Mouse (Mus musculus) limb, embryonic 13.5 days (tissue): ENCODE results near the gene Ahsg. TPM values are rescaled to one million over a fixed set of nuclear protein-coding genes. Genes with fewer than 3 reads are reported as not detected.
"Not testable (repeated sequence)": the region's sequence is repeated elsewhere in the genome, so short reads cannot be mapped to it uniquely, and the experiment has no call there.

Source experiments
- ATAC-seq: fragments of 200-750 bp; cut with Nextera tagmentation; 2 replicates; pipeline ENCODE4 v1.8.0; 2017; ENCODE audit warnings: low read depth, moderate number of reproducible peaks, moderate TSS enrichment; ENCODE audit not compliant: low FRiP score
- H3K27ac ChIP-seq: fragments of 300-500 bp; sonication (generic); 2 replicates; pipeline ENCODE4 v1.5.1; 2015; ENCODE audit warnings: inconsistent platforms, mild to moderate bottlenecking, moderate library complexity
- H3K27me3 ChIP-seq: fragments of 300-500 bp; sonication (generic); 2 replicates; pipeline ENCODE4 v1.6.1; 2015; ENCODE audit warnings: mild to moderate bottlenecking, inconsistent platforms
- H3K36me3 ChIP-seq: fragments of 300-500 bp; sonication (generic); 2 replicates; pipeline ENCODE4 v1.6.1; 2015; ENCODE audit warnings: inconsistent platforms, mild to moderate bottlenecking, moderate library complexity
- H3K4me1 ChIP-seq: fragments of 300-500 bp; sonication (generic); 2 replicates; pipeline ENCODE4 v1.6.1; 2015; ENCODE audit warnings: inconsistent platforms
- H3K4me2 ChIP-seq: fragments of 300-500 bp; sonication (generic); replicated peaks from 2 replicates; pipeline ENCODE4 v1.6.1; 2015; ENCODE audit warnings: inconsistent platforms, mild to moderate bottlenecking, moderate library complexity
- H3K4me3 ChIP-seq: fragments of 300-500 bp; sonication (generic); 2 replicates; pipeline ENCODE4 v1.5.1; 2015; ENCODE audit warnings: moderate library complexity, mild to moderate bottlenecking, inconsistent platforms
- H3K9ac ChIP-seq: fragments of 300-500 bp; sonication (generic); 2 replicates; pipeline ENCODE4 v1.6.1; 2015; ENCODE audit warnings: mild to moderate bottlenecking, inconsistent platforms
- H3K9me3 ChIP-seq: fragments of 300-500 bp; sonication (generic); 2 replicates; pipeline ENCODE4 v1.6.1; 2016; ENCODE audit warnings: inconsistent platforms
- WGBS: fragments of 180-500 bp; shearing (Covaris S2); methylation state at CpG from one replicate; pipeline ENCODE4 v1.1.7; 2015; 5-methylcytosine and 5-hydroxymethylcytosine counted together
- polyA plus RNA-seq: library from polyadenylated mRNA; unstranded; fragments of >200 nt; fragmentation: Nextera tagmentation; extraction: Ambion mirVana; gene quantifications from 2 replicates; pipeline ENCODE4 v1.2.1, GENCODE M21; 2015

Ahsg gene
- polyA plus RNA-seq, 1 experiment from 2014 or later = not detected

GRCm38 (mm10) chr16:22919971-22920854 lies 29.1 kb downstream of the Ahsg start:
- Histone ChIP-seq H3K36me3 (no peaks in the 10 kb centered on the region), H3K9me3 (no peaks in the 10 kb centered on the region), H3K27me3 (no peaks in the 10 kb centered on the region), H3K27ac (no peak overlapping the region), H3K9ac (no peak overlapping the region), H3K4me2 (no peak overlapping the region), H3K4me1 (peaks cover 6% of the 10 kb centered on the region; the same call in 1 of the 2 replicates), H3K4me3 (no peak overlapping the region)
- ATAC-seq = no peak
- 51% methylated on average over 18 of the region's 18 CpGs for WGBS

DNA sequence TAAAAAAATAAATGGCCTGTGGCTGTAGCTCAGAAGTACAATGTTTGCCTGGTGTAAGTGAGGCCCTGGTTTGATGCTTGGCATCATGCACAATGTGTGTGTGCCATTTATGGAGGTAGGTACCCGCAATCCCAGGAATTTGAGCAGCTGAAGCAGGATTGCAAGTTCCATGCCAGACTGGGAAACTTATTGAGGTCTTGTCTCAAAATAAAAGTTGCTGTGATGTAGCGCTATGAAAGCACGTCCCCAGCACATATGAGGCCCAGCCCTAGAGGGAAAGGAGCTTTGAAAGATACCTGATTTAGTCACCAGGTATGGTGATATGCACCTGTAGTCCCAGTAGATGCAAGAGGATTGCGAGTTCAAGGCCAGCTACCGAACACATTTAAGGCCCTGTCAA lies 30.7 kb downstream of the Ahsg start:
- Histone ChIP-seq H3K27me3 (no peaks in the 10 kb centered on the region), H3K4me2 (no peak overlapping the region), H3K4me3 (no peak overlapping the region), H3K36me3 (no peaks in the 10 kb centered on the region), H3K4me1 (peaks cover 6% of the 10 kb centered on the region; the same call in 1 of the 2 replicates), H3K9ac (no peak overlapping the region), H3K27ac (no peak overlapping the region), H3K9me3 (no peaks in the 10 kb centered on the region)
- ATAC-seq = no peak
- 90% methylated on average over 5 of the region's 5 CpGs for WGBS

DNA sequence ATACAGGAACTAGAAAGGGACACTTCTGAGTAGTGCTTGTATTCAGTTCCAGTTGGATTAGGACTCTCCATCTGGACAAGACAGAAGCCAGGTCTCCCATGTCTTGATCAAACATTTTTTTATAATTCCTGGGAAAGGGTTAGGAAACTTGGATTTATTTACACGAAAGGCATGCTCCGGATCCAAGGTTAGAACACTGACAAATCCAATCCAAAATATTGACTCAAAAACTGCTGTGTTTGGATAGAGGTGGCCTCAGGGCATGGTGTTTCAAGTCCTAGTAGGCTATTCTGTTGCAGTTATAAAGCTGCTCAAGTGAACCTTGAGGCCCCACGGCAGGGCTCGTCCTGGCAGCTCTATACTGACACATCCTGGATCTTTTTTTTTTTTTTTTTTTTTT lies 31.4 kb downstream of the Ahsg start:
- H3K27me3 ChIP-seq = no peaks in the 10 kb centered on the region
- 82% methylated on average over 4 of the region's 4 CpGs for WGBS

DNA sequence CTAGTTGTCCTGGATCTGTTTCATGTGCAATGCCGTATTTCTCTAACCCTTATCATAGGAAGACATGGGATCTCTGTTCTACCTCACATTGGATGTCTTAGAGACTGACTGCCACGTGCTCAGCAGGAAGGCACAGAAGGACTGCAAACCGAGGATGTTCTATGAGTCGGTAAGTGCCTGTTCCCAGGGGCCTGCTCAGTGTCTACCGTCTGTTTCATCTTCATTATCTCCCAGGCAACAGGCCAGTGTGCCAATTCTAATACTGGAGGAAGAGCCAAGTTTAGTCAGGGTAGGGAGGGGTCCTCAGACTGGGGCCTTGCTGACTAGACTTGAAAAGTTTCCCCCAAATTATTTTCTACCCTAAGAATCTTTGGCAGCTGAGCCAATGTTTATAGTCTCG lies 38.5 kb downstream of the Ahsg start:
- H3K4me3 ChIP-seq = no peak overlapping the region
- no peaks in the 10 kb centered on the region for H3K36me3 ChIP-seq
- no peak for ATAC-seq
- H3K27me3 ChIP-seq = no peaks in the 10 kb centered on the region
- no peaks in the 10 kb centered on the region for H3K4me1 ChIP-seq
- H3K9ac ChIP-seq = no peak overlapping the region
- no peak overlapping the region for H3K4me2 ChIP-seq
- no peak overlapping the region for H3K27ac ChIP-seq
- no peaks in the 10 kb centered on the region for H3K9me3 ChIP-seq
- WGBS = 85% methylated on average over 6 of the region's 6 CpGs

More for the DNA sequence above, 31.4 kb downstream of the Ahsg start:
- Histone ChIP-seq H3K36me3 (no peaks in the 10 kb centered on the region), H3K4me2 (no peak overlapping the region), H3K4me1 (peaks cover 6% of the 10 kb centered on the region; the same call in 1 of the 2 replicates), H3K9me3 (no peaks in the 10 kb centered on the region), H3K27ac (no peak overlapping the region), H3K4me3 (no peak overlapping the region), H3K9ac (no peak overlapping the region)
- no peak for ATAC-seq

- H3K9ac ChIP-seq = no peak overlapping the region
- H3K4me1 ChIP-seq = no peaks in the 10 kb centered on the region
- H3K4me2 ChIP-seq = no peak overlapping the region
- no peak overlapping the region for H3K4me3 ChIP-seq
- H3K9me3 ChIP-seq = no peaks in the 10 kb centered on the region
- ATAC-seq = no peak
- no peak overlapping the region for H3K27ac ChIP-seq
- 84% methylated on average over 11 of the region's 11 CpGs for WGBS
- H3K36me3 ChIP-seq = no peaks in the 10 kb centered on the region
- H3K27me3 ChIP-seq = no peaks in the 10 kb centered on the region
These were observed 40.5 kb downstream of the Ahsg start for GRCm38 (mm10) chr16:22931431-22932200.

DNA sequence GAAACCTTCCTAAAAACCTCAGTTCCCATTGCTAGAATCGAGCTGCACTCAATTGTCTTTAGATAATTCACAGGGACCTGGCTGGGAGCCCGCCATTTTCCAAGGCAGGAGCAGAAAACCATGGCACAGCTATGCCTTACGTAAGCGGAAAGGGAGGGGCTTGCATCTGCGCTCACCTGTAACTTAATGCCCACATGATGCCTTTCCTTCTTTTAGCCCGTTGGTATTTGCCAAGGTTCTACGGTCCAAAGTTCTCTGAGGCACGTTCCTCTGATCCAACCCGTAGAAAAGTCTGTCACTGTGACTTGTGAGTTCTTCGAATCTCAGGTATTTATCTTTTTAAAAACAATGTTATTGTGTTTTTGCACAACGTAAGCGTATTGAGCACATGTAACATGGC lies 46.6 kb downstream of the Ahsg start:
- H3K9ac ChIP-seq = no peak overlapping the region
- H3K9me3 ChIP-seq = no peaks in the 10 kb centered on the region
- H3K27ac ChIP-seq = no peak overlapping the region
- no peaks in the 10 kb centered on the region for H3K36me3 ChIP-seq
- no peaks in the 10 kb centered on the region for H3K4me1 ChIP-seq
- H3K4me3 ChIP-seq = no peak overlapping the region
- H3K4me2 ChIP-seq = no peak overlapping the region
- no peak for ATAC-seq
- no peaks in the 10 kb centered on the region for H3K27me3 ChIP-seq
- WGBS = 89% methylated on average over 12 of the region's 12 CpGs

GRCm38 (mm10) chr16:22938541-22938940 lies 47.5 kb downstream of the Ahsg start:
- H3K4me2 ChIP-seq = no peak overlapping the region
- H3K36me3 ChIP-seq = no peaks in the 10 kb centered on the region
- H3K27me3 ChIP-seq = no peaks in the 10 kb centered on the region
- no peak overlapping the region for H3K4me3 ChIP-seq
- no peak overlapping the region for H3K27ac ChIP-seq
- H3K9ac ChIP-seq = no peak overlapping the region
- no peaks in the 10 kb centered on the region for H3K4me1 ChIP-seq
- no peaks in the 10 kb centered on the region for H3K9me3 ChIP-seq
- WGBS = 79% methylated on average over 2 of the region's 2 CpGs
- no peak for ATAC-seq

- no peaks in the 10 kb centered on the region for H3K36me3 ChIP-seq
- H3K4me2 ChIP-seq = no peak overlapping the region
- no peak overlapping the region for H3K27ac ChIP-seq
- no peak for ATAC-seq
- no peaks in the 10 kb centered on the region for H3K27me3 ChIP-seq
- H3K4me1 ChIP-seq = no peaks in the 10 kb centered on the region
- H3K9me3 ChIP-seq = no peaks in the 10 kb centered on the region
- H3K4me3 ChIP-seq = no peak overlapping the region
- no peak overlapping the region for H3K9ac ChIP-seq
- WGBS = 86% methylated on average over 8 of the region's 8 CpGs
These were observed 48.1 kb downstream of the Ahsg start for GRCm38 (mm10) chr16:22939120-22939695.

- H3K9ac ChIP-seq, H3K4me2 ChIP-seq, H3K9me3 ChIP-seq, H3K4me3 ChIP-seq, H3K36me3 ChIP-seq, H3K4me1 ChIP-seq, ATAC-seq, H3K27ac ChIP-seq, H3K27me3 ChIP-seq: not testable (repeated sequence)
These were observed 50.9 kb downstream of the Ahsg start for GRCm38 (mm10) chr16:22941825-22942476.

- no peak for ATAC-seq
- H3K4me2 ChIP-seq = no peak overlapping the region
- H3K9me3 ChIP-seq = no peaks in the 10 kb centered on the region
- WGBS = 80% methylated on average over 2 of the region's 2 CpGs
- H3K4me3 ChIP-seq = no peak overlapping the region
- no peaks in the 10 kb centered on the region for H3K36me3 ChIP-seq
- no peaks in the 10 kb centered on the region for H3K27me3 ChIP-seq
- H3K9ac ChIP-seq = no peak overlapping the region
- no peak overlapping the region for H3K27ac ChIP-seq
- H3K4me1 ChIP-seq = no peaks in the 10 kb centered on the region
These were observed 56.3 kb downstream of the Ahsg start for GRCm38 (mm10) chr16:22947371-22947770.
